Comparison of ENCODE assay signal across 8 mouse cellular contexts in genomic region chr9:114526581-114526980, GRCm38 (mm10). TPM values are rescaled to one million over a fixed set of nuclear protein-coding genes. Genes with fewer than 3 reads are reported as not detected.
DNase-seq lines count a peak whose midpoint lies in the region; ATAC-seq and TF ChIP-seq lines count a peak whose summit lies in the region.

No protein-coding gene starts in this region.

- H3K27ac ChIP-seq in embryonic facial prominence, embryonic 12.5 days = 0 out of 2 replicates have a peak overlapping the region, but pooled peaks have one; percentile 2
- H3K27ac ChIP-seq in intestine, postnatal 0 days (ENCODE audit: low read depth, low read length) = peak overlapping the region; percentile 54; the same call in 1 of the 2 replicates
- H3K27ac ChIP-seq in neural tube, embryonic 15.5 days (replicated peaks) = no peak overlapping the region

- peak; percentile 35; the same call in 1 of the 2 replicates for ATAC-seq in embryonic facial prominence, embryonic 12.5 days (ENCODE audit: insufficient number of reproducible peaks, insufficient read depth, low FRiP score, low TSS enrichment)
- ATAC-seq in intestine, postnatal 0 days = peak; percentile 24; the same call in 1 of the 2 replicates
- ATAC-seq in neural tube, embryonic 15.5 days (ENCODE audit: low FRiP score) = no peak

- no peak overlapping the region for H3K4me3 ChIP-seq in lung, adult 2 months (replicated peaks; ENCODE audit: extremely low read depth, low read depth, low read length)
- H3K4me3 ChIP-seq in embryonic facial prominence, embryonic 12.5 days = 0 out of 2 replicates have a peak overlapping the region, but pooled peaks have one; percentile 23
- peak overlapping the region; percentile 30 for H3K4me3 ChIP-seq in intestine, postnatal 0 days (ENCODE audit: low read depth, low read length)
- no peak overlapping the region for H3K4me3 ChIP-seq in neural tube, embryonic 15.5 days (replicated peaks)

- WGBS in lung, adult 2 months = 60% methylated on average over 8 of the region's 8 CpGs
- WGBS in embryonic facial prominence, embryonic 12.5 days = 4% methylated on average over 8 of the region's 8 CpGs
- 37% methylated on average over 8 of the region's 8 CpGs for WGBS in intestine, postnatal 0 days
- 11% methylated on average over 8 of the region's 8 CpGs for WGBS in neural tube, embryonic 15.5 days

- DNase-seq in lung, adult 2 months = peak; percentile 27
- no peak for DNase-seq in lung, postnatal 36 days
- DNase-seq in cerebellum, adult 9-10 months = no peak
- DNase-seq in ovary, adult 18-20 months (ENCODE audit: low spot score) = no peak
- no peak for DNase-seq in cerebellum, adult 9-11 months

- H3K4me2 ChIP-seq in embryonic facial prominence, embryonic 12.5 days (replicated peaks) = peak overlapping the region; percentile 33
- peak overlapping the region; percentile 61 for H3K4me2 ChIP-seq in intestine, postnatal 0 days (replicated peaks; ENCODE audit: low read depth)
- H3K4me2 ChIP-seq in neural tube, embryonic 15.5 days = peak overlapping the region; percentile 39

- no peaks in the 10 kb centered on the region for H3K9me3 ChIP-seq in embryonic facial prominence, embryonic 12.5 days
- no peaks in the 10 kb centered on the region for H3K9me3 ChIP-seq in intestine, postnatal 0 days (ENCODE audit: control insufficient read depth)
- H3K9me3 ChIP-seq in neural tube, embryonic 15.5 days (replicated peaks) = no peaks in the 10 kb centered on the region

- TF ChIP-seq POLR2A in lung, adult 2 months (IDR thresholded peaks at IDR 0.05; ENCODE audit: borderline replicate concordance, extremely low read depth, low read depth, low read length) = no peak

- peaks cover 2% of the 10 kb centered on the region; the same call in 1 of the 2 replicates for H3K4me1 ChIP-seq in lung, adult 2 months (ENCODE audit: control insufficient read depth, insufficient read depth, low read length)
- H3K4me1 ChIP-seq in embryonic facial prominence, embryonic 12.5 days = peaks cover 42% of the 10 kb centered on the region
- H3K4me1 ChIP-seq in intestine, postnatal 0 days (replicated peaks; ENCODE audit: control insufficient read depth, insufficient read depth, low read length) = 0 out of 2 replicates have a peak, but pooled peaks cover 4% of the 10 kb centered on the region
- peaks cover 28% of the 10 kb centered on the region for H3K4me1 ChIP-seq in neural tube, embryonic 15.5 days

- no peak for TF ChIP-seq CTCF in lung, adult 2 months (IDR thresholded peaks at IDR 0.05; ENCODE audit: insufficient read depth, low read length)
- TF ChIP-seq CTCF in intestine, postnatal 0 days (IDR thresholded peaks at IDR 0.05; ENCODE audit: low read depth) = no peak

- no peaks in the 10 kb centered on the region for H3K27me3 ChIP-seq in embryonic facial prominence, embryonic 12.5 days
- no peaks in the 10 kb centered on the region for H3K27me3 ChIP-seq in intestine, postnatal 0 days (replicated peaks; ENCODE audit: control insufficient read depth, insufficient read depth, low read length)
- H3K27me3 ChIP-seq in neural tube, embryonic 15.5 days (replicated peaks) = 0 out of 2 replicates have a peak, but pooled peaks cover 3% of the 10 kb centered on the region

- H3K9ac ChIP-seq in embryonic facial prominence, embryonic 12.5 days = no peak overlapping the region
- H3K9ac ChIP-seq in intestine, postnatal 0 days (ENCODE audit: low read depth, low read length) = no peak overlapping the region
- H3K9ac ChIP-seq in neural tube, embryonic 15.5 days (replicated peaks) = no peak overlapping the region

- H3K36me3 ChIP-seq in embryonic facial prominence, embryonic 12.5 days = no peaks in the 10 kb centered on the region
- no peaks in the 10 kb centered on the region for H3K36me3 ChIP-seq in intestine, postnatal 0 days (ENCODE audit: control insufficient read depth, insufficient read depth)
- no peaks in the 10 kb centered on the region for H3K36me3 ChIP-seq in neural tube, embryonic 15.5 days

RNA-seq across cellular contexts. Expression of gene C130032M10Rik, which starts 11.1 kb away (rescaled TPM):
- not detected in 2 replicates for polyA plus RNA-seq in lung, adult 2 months (2012; rRNA removed)
- polyA plus RNA-seq in embryonic facial prominence, embryonic 12.5 days (2016; fragmentation: Nextera tagmentation; extraction: Ambion mirVana) = 0.43 and 0.60 TPM in 2 replicates
- not detected in 2 replicates for polyA plus RNA-seq in intestine, postnatal 0 days (2015; fragmentation: Nextera tagmentation; extraction: Ambion mirVana)
- not detected in 2 replicates for polyA plus RNA-seq in neural tube, embryonic 15.5 days (2015; fragmentation: Nextera tagmentation; extraction: Ambion mirVana)

RNA-seq across cellular contexts. Expression of gene Ccr4, which starts 21.9 kb away (rescaled TPM):
- polyA plus RNA-seq in lung, adult 2 months (2012; rRNA removed) = 0.69 and 0.75 TPM in 2 replicates
- polyA plus RNA-seq in embryonic facial prominence, embryonic 12.5 days (2016; fragmentation: Nextera tagmentation; extraction: Ambion mirVana) = not detected in 2 replicates
- polyA plus RNA-seq in intestine, postnatal 0 days (2015; fragmentation: Nextera tagmentation; extraction: Ambion mirVana) = 2.3 TPM in 2 replicates
- 0.84 TPM in 1 of 2 replicates, not detected in the other for polyA plus RNA-seq in neural tube, embryonic 15.5 days (2015; fragmentation: Nextera tagmentation; extraction: Ambion mirVana)

RNA-seq across cellular contexts. Expression of gene Trim71, which starts 37.6 kb away (rescaled TPM):
- 0.05 and 0.08 TPM in 2 replicates for polyA plus RNA-seq in lung, adult 2 months (2012; rRNA removed)
- polyA plus RNA-seq in embryonic facial prominence, embryonic 12.5 days (2016; fragmentation: Nextera tagmentation; extraction: Ambion mirVana) = 0.95 and 1.1 TPM in 2 replicates
- 1.5 and 2.0 TPM in 2 replicates for polyA plus RNA-seq in intestine, postnatal 0 days (2015; fragmentation: Nextera tagmentation; extraction: Ambion mirVana)
- 0.35 and 0.54 TPM in 2 replicates for polyA plus RNA-seq in neural tube, embryonic 15.5 days (2015; fragmentation: Nextera tagmentation; extraction: Ambion mirVana)

Comparison
In these comparisons a context has a peak if more than half of its experiments do, and no peak if none do; other contexts are left out.
1. H3K4me3 ChIP-seq: peak in embryonic facial prominence, embryonic 12.5 days (single experiment) and intestine, postnatal 0 days (single experiment); none in lung, adult 2 months (single experiment) and neural tube, embryonic 15.5 days (single experiment).
2. Peak in every context shown above with its lines, with median percentiles within 50 percentile points of each other: H3K4me2 ChIP-seq.